Mouse (Mus musculus) CD4-positive, CD25-positive, alpha-beta regulatory T cell, adult 4 months (primary cell): Measurements from ENCODE around the gene Cd52. TPM values are rescaled to one million over a fixed set of nuclear protein-coding genes. Genes with fewer than 3 reads are reported as not detected.
A peak's percentile ranks its signal among the peaks of the same experiment; 100 is the strongest.

ENCODE experiments used
- ATAC-seq: one replicate; pipeline ENCODE4 v1.8.0; 2017
- polyA plus RNA-seq, 2 experiments: library from polyadenylated mRNA; unstranded; fragments of 100-300 nt; shearing (Covaris generic); gene quantifications; one replicate each; pipeline ENCODE4 v1.2.1; 2017

The Cd52 gene
- polyA plus RNA-seq, 2 experiments from 2014 or later, result 2,918 to 3,094 TPM

DNA sequence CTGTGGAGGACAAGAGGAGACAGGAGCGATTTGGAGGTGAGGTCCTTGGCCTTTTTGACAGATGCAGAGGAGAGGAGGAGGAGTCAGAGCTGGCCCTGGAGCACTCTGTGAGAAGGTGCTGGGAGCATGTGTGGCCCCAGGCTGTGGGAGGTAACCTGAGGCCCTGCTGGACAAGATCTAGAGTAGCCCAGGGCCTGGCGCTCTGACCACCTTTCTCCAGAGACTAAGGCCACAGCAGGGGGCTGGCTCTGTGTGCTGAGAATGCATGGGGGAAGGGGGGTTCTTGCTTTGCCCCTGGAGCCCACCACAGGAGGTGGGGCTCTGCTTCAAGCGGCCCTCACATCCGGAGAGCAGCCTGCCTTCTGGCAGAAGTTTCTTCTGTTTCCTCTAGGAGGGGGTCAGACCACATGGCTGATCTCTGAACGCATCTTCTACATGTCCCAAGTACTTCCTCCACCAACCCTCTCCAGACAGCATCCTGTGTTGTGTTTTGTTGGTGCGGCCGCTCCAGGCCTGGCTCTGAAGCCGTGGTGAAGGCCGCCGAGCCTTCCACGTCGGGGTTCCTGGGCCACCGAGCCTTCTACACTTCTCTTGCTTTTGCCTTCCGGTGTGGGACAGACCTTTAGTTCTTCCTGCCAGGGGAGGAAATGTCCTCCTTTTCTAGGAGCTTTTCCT is 23.4 kb upstream of the Cd52 start:
- ATAC-seq, result peak; percentile 58

- peak; percentile 74 for ATAC-seq
Observed at GRCm38 (mm10) chr4:134117012-134117411, 22.1 kb upstream of the Cd52 start.

- no peak for ATAC-seq
Observed at GRCm38 (mm10) chr4:134116501-134116900, 21.6 kb upstream of the Cd52 start.

GRCm38 (mm10) chr4:134115215-134116144 is 20.6 kb upstream of the Cd52 start:
- no peak for ATAC-seq

DNA sequence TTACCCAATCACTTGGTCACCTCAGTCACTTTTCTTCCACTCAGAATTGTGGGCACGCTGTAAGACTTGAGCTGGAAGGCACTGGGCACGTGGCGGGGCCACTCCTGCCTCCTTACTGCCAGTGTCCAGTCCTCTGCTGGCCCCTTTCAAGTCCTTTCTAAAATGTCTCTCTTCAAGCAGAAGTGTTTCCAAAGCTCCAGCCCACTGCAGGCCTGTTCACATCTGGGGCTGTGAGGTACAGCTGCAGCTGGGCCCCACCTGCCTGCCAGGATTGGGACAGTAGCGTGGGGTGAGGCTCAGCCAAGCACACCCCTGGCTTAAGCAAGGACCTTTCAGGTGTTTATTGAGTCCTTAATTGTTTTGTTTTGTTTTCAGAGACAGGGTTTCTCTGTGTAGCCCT is 19.2 kb upstream of the Cd52 start:
- no peak for ATAC-seq

- no peak for ATAC-seq
Observed at GRCm38 (mm10) chr4:134113356-134113994, 18.6 kb upstream of the Cd52 start.

GRCm38 (mm10) chr4:134112403-134112802 is 17.5 kb upstream of the Cd52 start:
- no peak for ATAC-seq

DNA sequence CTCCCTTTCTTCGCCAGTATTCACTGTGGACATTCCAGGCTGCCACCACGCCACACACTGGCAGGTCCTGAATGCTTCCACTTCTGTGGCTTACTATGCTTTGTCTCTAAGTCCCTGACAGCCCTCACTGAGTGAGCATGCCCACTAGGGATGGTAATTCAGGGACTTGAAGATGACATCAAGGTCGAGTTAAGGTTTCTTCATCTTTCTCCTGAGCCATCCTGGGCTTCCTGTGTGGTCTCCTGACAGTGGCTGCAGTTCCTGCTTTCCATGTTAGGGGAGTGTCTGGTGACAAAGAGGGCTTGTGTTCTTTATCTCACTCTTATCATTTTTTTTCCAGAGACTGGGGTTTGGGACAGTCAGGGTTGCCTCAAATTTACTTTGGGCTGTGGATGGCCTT is 15.8 kb upstream of the Cd52 start:
- no peak for ATAC-seq

DNA sequence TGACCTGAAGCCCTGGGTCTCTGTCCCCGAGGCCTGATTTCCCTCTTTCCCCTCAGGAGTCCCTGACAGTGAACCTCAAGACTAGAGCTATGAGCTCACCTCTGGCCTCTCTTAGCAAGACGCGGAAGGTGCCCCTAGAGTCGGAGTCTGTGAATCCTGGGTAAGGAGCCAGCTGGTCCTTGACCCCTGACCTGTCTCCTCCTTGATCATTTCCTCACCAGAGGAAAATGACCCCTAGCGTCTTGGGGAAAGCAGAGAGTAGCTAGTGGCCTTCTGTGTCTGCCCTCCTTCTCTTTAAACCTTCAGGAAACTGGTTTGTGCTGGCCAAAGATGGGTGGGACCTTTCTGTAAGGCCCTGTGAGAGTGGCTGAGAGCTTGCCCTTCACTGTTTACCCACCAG is 13.3 kb upstream of the Cd52 start:
- ATAC-seq, result no peak

GRCm38 (mm10) chr4:134107730-134108129 is 12.8 kb upstream of the Cd52 start:
- ATAC-seq, result no peak

GRCm38 (mm10) chr4:134106105-134106504 is 11.2 kb upstream of the Cd52 start:
- ATAC-seq, result peak; percentile 59

DNA sequence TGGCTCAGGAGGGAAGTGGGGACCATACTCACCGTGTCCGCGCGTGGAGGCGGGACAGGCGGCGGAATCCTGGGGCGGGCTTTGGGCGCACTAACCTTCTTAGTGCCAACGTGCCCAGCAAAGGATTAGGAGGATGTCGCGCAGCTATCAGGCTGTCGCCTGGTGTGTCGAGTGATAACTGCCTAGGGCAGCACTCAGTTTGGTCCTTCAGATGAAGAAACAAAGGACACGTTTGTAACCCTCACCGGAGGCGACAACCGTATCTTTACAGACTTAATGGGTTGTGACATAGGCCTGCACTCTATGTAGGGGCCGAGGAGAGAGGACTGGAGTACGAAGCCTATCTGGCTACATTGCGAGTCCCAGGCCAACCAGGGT is 7.8 kb upstream of the Cd52 start:
- ATAC-seq, result peak; percentile 7

- ATAC-seq, result peak; percentile 84
Observed at GRCm38 (mm10) chr4:134101979-134102741, 7.3 kb upstream of the Cd52 start, which contains the start of gene Ubxn11. TSS of gene Ubxn11 (plus strand) at chr4:134102570.

GRCm38 (mm10) chr4:134100245-134100644 is 5.4 kb upstream of the Cd52 start:
- no peak for ATAC-seq

DNA sequence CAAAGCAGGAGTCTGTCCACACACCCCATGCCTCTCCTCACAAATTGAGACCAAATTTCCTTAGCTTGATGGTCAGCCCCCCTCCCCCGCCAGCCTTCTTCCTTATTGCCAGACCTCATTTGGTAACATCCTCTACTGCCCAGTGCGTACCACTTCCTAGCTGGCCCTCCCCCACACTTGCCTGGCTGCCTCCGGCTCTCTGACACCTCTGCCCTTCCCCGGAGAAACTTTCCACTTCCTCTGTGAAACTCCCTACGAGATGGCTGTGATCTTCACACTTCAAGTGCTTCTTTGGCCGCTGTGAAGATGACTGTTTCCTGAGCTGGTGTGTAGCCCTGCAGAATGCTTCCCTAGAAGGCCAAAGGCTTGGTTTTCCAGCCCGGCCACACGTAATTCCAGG is 3.7 kb upstream of the Cd52 start:
- ATAC-seq, result peak; percentile 64

DNA sequence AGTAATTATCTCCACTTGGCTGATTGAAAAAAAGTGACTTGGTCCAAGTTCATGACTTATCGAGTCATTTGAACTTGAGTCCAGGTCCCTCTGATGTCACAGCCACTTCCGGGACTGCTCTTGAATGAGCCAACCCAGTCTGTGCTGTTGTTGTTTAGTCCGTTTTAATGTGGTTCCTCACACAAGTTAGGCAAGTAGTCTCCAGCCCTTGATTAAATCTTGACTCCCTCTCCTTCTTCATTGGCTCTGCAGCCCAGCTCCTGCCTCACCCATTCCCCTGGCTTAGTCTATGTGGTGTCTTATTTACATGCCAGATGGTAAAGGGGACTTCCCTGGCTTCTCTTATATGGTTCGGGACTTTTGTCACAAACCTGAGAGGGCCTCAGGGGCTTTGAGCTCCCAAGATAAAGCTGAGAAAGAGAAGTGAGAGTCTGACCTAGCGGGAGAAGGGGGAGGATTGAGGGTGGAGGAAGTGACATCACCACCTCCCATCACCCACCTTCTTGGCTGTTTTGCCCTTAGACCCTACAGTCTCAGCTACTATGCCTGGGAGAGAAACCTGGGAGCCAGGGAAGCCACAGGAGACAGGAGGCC is 2.2 kb upstream of the Cd52 start:
- peak; percentile 70 for ATAC-seq

DNA sequence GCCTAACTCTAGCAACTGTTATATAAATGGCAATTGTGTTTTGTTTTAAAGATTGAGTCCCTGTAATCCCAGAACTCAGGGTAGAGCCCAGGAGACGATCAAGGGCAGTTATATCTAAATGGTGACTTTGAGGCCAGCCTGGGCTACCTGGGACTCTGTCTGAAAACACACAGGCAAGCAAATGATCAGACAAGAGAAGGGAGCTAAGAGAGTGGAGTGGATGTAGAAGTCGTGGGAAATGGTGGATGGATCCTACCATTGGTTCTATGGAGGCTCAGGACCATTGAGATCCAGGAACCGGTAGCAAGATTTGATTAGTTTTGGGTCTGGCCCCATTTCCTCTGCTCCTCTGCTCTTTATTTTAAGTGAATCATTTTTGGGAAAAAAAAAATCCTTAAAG is 1.2 kb upstream of the Cd52 start:
- ATAC-seq, result no peak

DNA sequence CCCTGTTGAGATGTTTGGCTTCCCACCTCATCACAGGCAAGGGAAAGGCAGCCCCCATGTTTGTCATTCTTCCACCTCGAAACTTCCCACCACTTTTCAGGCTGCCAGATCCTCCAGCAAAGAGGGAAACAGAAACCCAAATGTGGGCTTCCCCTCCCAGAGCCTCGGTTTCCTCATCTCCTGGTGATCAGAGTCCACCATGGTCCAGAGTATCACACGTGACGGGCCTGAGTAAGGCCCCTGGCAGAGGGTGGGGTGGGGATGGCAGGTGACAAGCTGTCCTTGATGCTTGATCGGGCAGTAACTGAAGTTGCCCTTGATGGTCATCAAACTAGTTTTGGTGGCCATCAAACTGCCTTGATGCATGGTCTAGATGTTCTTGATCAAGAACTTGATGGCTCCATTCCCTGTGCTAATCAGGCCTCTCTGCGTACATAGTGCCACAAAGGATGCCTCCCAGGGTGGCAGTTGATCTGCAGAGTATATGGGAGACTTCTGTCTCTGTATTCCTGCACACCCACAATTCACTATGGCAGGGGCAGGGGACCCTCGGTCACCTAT is 798 bp downstream of the Cd52 start:
- ATAC-seq, result no peak

- no peak for ATAC-seq
Observed at GRCm38 (mm10) chr4:134092382-134093288, 2.2 kb downstream of the Cd52 start.

GRCm38 (mm10) chr4:134091225-134091529 is 3.7 kb downstream of the Cd52 start:
- peak; percentile 31 for ATAC-seq
